Mouse (Mus musculus): ENCODE results near the gene Aqp3.

- TF ChIP-seq CTCF (IDR thresholded peaks at IDR 0.05 in 2 of 3, conservative IDR thresholded peaks at IDR 0.05 in 1 of 3; ENCODE audit: control insufficient read depth in 1 of 3, insufficient read depth in 1 of 3, low read depth in 2 of 3, low read length in 3 of 3, poor library complexity in 1 of 3, severe bottlenecking in 1 of 3) (no peak), ZMIZ1 (IDR thresholded peaks at IDR 0.05; ENCODE audit: low read depth, low read length) (no peak)
Observed at GRCm38 (mm10) chr4:41056253-41056652, 41.7 kb downstream of the Aqp3 start.

Data from MEL (cell line).